Mouse (Mus musculus): ENCODE measurements around the gene Plxnb1. TPM values are rescaled to one million over a fixed set of nuclear protein-coding genes. Genes with fewer than 3 reads are reported as not detected.

Gene Plxnb1
- polyA plus RNA-seq (2015; fragmentation: Nextera tagmentation; extraction: Ambion mirVana), result 12.6 and 18.2 TPM in 2 replicates

DNA sequence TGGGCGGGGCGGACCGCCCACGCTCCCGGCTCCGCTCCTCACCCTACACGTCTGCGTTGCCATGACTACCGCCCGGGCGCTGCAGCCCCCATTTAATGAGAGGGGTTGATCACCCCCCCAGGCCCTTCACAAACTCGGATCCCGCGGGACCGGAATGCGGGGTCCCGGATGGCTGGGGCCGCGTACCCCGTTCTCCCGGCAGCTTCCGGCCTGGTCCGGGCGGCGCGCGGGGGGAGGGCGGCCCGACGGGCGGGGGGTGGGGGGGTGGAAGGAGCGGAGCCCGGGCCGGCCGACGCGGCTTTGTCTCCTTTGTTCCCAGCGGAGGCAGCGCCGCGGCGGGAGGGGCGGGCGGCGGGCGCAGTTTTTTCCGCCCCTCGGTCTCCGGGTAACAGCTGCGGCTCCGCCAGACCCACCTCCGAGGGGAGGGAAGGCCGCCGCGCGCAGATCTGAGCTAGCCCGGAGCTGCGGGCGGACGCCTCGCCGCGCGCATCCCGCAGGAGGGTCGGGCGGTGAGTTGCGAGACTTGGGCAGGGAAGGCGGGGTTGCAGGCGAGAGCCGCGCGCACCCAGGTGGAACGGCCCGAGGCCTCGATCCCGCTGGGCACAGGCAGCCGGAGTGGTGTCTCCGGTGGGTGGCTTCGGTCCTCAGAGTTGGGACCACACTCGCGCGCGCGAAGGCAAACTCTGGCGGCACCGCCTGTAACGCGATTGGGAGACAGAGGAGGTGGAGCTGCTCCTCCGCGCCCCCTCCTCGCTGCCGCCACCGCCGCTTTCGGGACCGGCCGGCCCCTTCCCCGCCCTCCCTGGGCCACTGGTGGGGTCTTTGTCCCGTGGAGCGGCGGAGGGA lies at the start of gene Plxnb1:
Gene Plxnb1, plus strand, starts transcription at position 253 of the 846 bp plus-strand sequence.
- Histone ChIP-seq H3K27me3 (replicated peaks; ENCODE audit: control insufficient read depth, insufficient read depth, low read length) (no peaks in the 10 kb centered on the region), H3K27ac (ENCODE audit: low read depth, low read length) (peak within 1 kb of the TSS; percentile 98), H3K4me1 (ENCODE audit: control insufficient read depth, insufficient read depth, low read depth, low read length) (peaks cover 50% of the 10 kb centered on the region), H3K9me3 (ENCODE audit: control insufficient read depth, low read length) (no peaks in the 10 kb centered on the region), H3K4me3 (ENCODE audit: low read length) (peak within 1 kb of the TSS; percentile 79), H3K9ac (ENCODE audit: low read depth, low read length) (peak within 1 kb of the TSS; percentile 88), H3K36me3 (ENCODE audit: control insufficient read depth, insufficient read depth, low read length) (0 out of 2 replicates have a peak, but pooled peaks cover 5% of the 10 kb centered on the region), H3K4me2 (ENCODE audit: low read length) (peak within 1 kb of the TSS; percentile 83)
- under 1% methylated on average over 57 of the region's 102 CpGs for WGBS
- ATAC-seq, result peak; percentile 61

DNA sequence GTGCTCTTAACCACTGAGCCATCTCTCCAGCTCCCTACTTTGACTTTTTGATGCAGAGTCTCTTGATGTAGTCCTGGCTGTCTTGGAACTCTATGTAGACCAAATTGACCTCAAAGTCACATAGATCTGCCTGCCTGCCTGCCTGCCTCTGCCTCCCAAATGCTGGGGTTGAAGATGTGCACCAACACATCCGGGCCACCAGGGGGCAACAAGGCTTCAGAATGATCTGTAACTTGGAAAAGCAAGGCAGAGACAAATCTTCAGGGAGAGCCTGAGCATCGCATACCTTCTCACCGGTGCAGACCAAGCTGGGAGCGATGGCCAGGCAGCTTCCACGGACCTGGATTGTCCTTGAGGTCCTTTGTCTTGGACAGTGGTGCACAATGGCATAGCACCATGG lies 48.9 kb upstream of the Plxnb1 start:
- Histone ChIP-seq H3K9ac (ENCODE audit: low read depth, low read length) (no peak overlapping the region), H3K4me3 (ENCODE audit: low read length) (no peak overlapping the region), H3K27me3 (replicated peaks; ENCODE audit: control insufficient read depth, insufficient read depth, low read length) (no peaks in the 10 kb centered on the region), H3K36me3 (ENCODE audit: control insufficient read depth, insufficient read depth, low read length) (no peaks in the 10 kb centered on the region), H3K4me1 (ENCODE audit: control insufficient read depth, insufficient read depth, low read depth, low read length) (no peaks in the 10 kb centered on the region), H3K4me2 (ENCODE audit: low read length) (no peak overlapping the region), H3K27ac (ENCODE audit: low read depth, low read length) (no peak overlapping the region), H3K9me3 (ENCODE audit: control insufficient read depth, low read length) (no peaks in the 10 kb centered on the region)
- 35% methylated on average over 5 of the region's 5 CpGs for WGBS
- no peak for ATAC-seq

DNA sequence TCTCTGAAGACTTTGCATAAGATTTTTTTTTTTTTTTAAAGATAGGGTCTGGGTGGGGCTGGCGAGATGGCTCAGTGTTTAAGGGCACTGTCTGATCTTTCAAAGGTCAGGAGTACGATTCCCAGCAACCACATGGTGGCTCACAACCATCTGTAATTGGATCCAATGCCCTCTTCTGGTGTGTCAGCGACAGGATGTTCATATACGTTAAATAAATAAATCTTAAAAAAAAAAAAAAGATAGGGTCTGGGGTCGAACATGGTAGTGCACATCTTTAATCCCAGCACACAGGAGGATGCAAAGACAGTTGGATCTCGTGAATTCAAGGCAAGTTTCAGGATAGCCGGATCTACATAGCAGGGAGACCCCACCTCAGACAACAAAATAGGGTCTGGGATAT lies 45.9 kb upstream of the Plxnb1 start:
- H3K9ac ChIP-seq (ENCODE audit: low read depth, low read length), result no peak overlapping the region
- no peaks in the 10 kb centered on the region for H3K36me3 ChIP-seq (ENCODE audit: control insufficient read depth, insufficient read depth, low read length)
- no peak overlapping the region for H3K4me2 ChIP-seq (ENCODE audit: low read length)
- H3K4me3 ChIP-seq (ENCODE audit: low read length), result no peak overlapping the region
- H3K27me3 ChIP-seq (replicated peaks; ENCODE audit: control insufficient read depth, insufficient read depth, low read length), result no peaks in the 10 kb centered on the region
- no peak overlapping the region for H3K27ac ChIP-seq (ENCODE audit: low read depth, low read length)
- 88% methylated on average over 7 of the region's 7 CpGs for WGBS
- no peak for ATAC-seq
- peaks cover under 1% of the 10 kb centered on the region; the same call in 1 of the 2 replicates for H3K4me1 ChIP-seq (ENCODE audit: control insufficient read depth, insufficient read depth, low read depth, low read length)
- H3K9me3 ChIP-seq (ENCODE audit: control insufficient read depth, low read length), result no peaks in the 10 kb centered on the region

DNA sequence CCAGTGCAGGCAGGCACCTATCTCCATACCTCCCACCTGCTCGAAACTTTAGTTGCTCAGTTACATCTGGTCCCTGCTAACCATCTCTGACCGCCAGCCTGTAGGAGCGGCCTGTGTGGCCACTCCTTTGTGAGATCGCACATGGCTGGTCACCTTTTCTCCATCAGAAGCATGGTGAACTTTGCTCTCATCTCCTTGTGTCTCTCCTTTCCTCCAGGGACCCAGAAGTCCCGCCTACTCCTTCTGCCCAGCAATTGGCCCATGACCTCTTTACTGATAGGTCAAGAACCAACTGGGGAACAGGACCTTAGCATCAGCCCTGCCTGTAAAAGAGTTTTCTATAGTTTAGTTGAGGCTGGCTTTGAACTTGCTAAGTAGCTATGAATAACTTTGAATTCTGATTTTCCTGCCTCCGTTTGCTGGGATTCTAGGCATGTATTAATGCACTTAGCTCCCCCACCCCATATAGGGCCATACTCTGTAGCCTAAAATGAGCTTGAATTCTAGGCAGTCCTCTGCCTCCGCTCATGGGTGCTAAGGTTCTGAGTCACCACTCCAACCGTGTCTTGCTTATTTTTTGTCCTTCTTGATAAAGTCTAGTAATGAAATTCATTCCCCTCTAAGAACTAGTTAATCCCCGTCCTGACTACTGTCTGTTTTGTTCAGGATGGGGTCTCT lies 45.1 kb upstream of the Plxnb1 start:
- 82% methylated on average over 9 of the region's 9 CpGs for WGBS
- Histone ChIP-seq H3K4me2 (ENCODE audit: low read length) (no peak overlapping the region), H3K27me3 (replicated peaks; ENCODE audit: control insufficient read depth, insufficient read depth, low read length) (no peaks in the 10 kb centered on the region), H3K36me3 (ENCODE audit: control insufficient read depth, insufficient read depth, low read length) (no peaks in the 10 kb centered on the region), H3K9ac (ENCODE audit: low read depth, low read length) (no peak overlapping the region), H3K27ac (ENCODE audit: low read depth, low read length) (no peak overlapping the region), H3K9me3 (ENCODE audit: control insufficient read depth, low read length) (no peaks in the 10 kb centered on the region), H3K4me3 (ENCODE audit: low read length) (no peak overlapping the region), H3K4me1 (ENCODE audit: control insufficient read depth, insufficient read depth, low read depth, low read length) (peaks cover 5% of the 10 kb centered on the region)
- no peak for ATAC-seq

DNA sequence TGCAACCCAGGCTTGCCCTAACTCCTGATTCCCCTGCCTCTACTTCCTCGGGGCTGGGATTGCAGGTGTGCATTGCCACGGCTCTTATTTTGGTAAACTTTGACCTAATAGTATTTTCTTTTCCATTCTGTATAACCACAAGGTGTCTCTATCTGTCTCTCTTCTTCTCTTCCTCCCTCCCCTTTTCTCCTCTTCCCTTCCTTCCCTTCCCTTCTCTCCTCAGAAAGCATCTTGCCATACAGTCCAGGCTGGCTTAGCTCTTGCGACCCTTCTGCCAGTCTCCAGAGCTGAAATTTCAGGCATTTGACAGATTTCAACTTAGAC lies 44.6 kb upstream of the Plxnb1 start:
- Histone ChIP-seq H3K4me1 (ENCODE audit: control insufficient read depth, insufficient read depth, low read depth, low read length) (peaks cover 9% of the 10 kb centered on the region), H3K4me2 (ENCODE audit: low read length) (no peak overlapping the region), H3K9ac (ENCODE audit: low read depth, low read length) (no peak overlapping the region), H3K27me3 (replicated peaks; ENCODE audit: control insufficient read depth, insufficient read depth, low read length) (no peaks in the 10 kb centered on the region), H3K36me3 (ENCODE audit: control insufficient read depth, insufficient read depth, low read length) (no peaks in the 10 kb centered on the region), H3K9me3 (ENCODE audit: control insufficient read depth, low read length) (no peaks in the 10 kb centered on the region), H3K4me3 (ENCODE audit: low read length) (no peak overlapping the region), H3K27ac (ENCODE audit: low read depth, low read length) (no peak overlapping the region)
- 86% methylated on average over 3 of the region's 3 CpGs for WGBS
- ATAC-seq, result no peak

DNA sequence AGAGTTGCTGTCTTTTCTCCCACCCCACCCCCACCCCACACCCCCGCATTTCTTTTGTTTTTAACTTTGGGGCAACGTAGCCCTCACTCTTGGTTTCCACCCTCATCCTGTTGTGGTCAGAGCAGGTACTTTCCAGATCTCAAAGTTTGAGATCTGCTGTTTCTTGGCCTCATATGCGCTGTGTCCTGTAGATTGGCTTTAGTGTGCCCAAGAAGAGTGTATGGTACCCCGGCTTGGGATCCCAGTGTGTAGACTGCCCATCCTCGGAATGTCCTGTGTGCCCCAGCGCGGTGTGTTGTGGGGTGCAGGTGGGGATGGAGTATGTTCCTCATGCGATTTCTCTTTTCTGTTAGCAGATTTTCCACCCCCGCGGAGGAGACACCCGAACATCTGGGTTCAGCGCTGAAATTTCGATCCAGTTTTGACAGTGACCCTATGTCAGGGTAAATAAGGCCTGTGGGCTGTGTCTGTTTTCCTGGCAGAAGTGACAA lies 44.1 kb upstream of the Plxnb1 start:
- Histone ChIP-seq H3K27ac (ENCODE audit: low read depth, low read length) (no peak overlapping the region), H3K27me3 (replicated peaks; ENCODE audit: control insufficient read depth, insufficient read depth, low read length) (no peaks in the 10 kb centered on the region), H3K9me3 (ENCODE audit: control insufficient read depth, low read length) (no peaks in the 10 kb centered on the region), H3K9ac (ENCODE audit: low read depth, low read length) (no peak overlapping the region), H3K4me2 (ENCODE audit: low read length) (no peak overlapping the region), H3K4me3 (ENCODE audit: low read length) (no peak overlapping the region), H3K4me1 (ENCODE audit: control insufficient read depth, insufficient read depth, low read depth, low read length) (peaks cover 9% of the 10 kb centered on the region), H3K36me3 (ENCODE audit: control insufficient read depth, insufficient read depth, low read length) (0 out of 2 replicates have a peak, but pooled peaks cover under 1% of the 10 kb centered on the region)
- no peak for ATAC-seq
- 88% methylated on average over 13 of the region's 13 CpGs for WGBS

GRCm38 (mm10) chr9:109051651-109052489 lies 43.3 kb upstream of the Plxnb1 start:
- Histone ChIP-seq H3K4me3 (ENCODE audit: low read length) (no peak overlapping the region), H3K36me3 (ENCODE audit: control insufficient read depth, insufficient read depth, low read length) (peaks cover 6% of the 10 kb centered on the region), H3K4me1 (ENCODE audit: control insufficient read depth, insufficient read depth, low read depth, low read length) (peaks cover 9% of the 10 kb centered on the region), H3K27me3 (replicated peaks; ENCODE audit: control insufficient read depth, insufficient read depth, low read length) (no peaks in the 10 kb centered on the region), H3K4me2 (ENCODE audit: low read length) (no peak overlapping the region), H3K27ac (ENCODE audit: low read depth, low read length) (no peak overlapping the region), H3K9me3 (ENCODE audit: control insufficient read depth, low read length) (no peaks in the 10 kb centered on the region), H3K9ac (ENCODE audit: low read depth, low read length) (no peak overlapping the region)
- 87% methylated on average over 9 of the region's 10 CpGs for WGBS
- ATAC-seq, result no peak

GRCm38 (mm10) chr9:109052490-109053260 lies 42.5 kb upstream of the Plxnb1 start:
- H3K4me2 ChIP-seq (ENCODE audit: low read length), result no peak overlapping the region
- WGBS, result 87% methylated on average over 9 of the region's 9 CpGs
- ATAC-seq, result no peak
- no peaks in the 10 kb centered on the region for H3K27me3 ChIP-seq (replicated peaks; ENCODE audit: control insufficient read depth, insufficient read depth, low read length)
- H3K27ac ChIP-seq (ENCODE audit: low read depth, low read length), result no peak overlapping the region
- H3K9me3 ChIP-seq (ENCODE audit: control insufficient read depth, low read length), result no peaks in the 10 kb centered on the region
- peaks cover 9% of the 10 kb centered on the region for H3K4me1 ChIP-seq (ENCODE audit: control insufficient read depth, insufficient read depth, low read depth, low read length)
- H3K36me3 ChIP-seq (ENCODE audit: control insufficient read depth, insufficient read depth, low read length), result peaks cover 8% of the 10 kb centered on the region
- H3K9ac ChIP-seq (ENCODE audit: low read depth, low read length), result no peak overlapping the region
- no peak overlapping the region for H3K4me3 ChIP-seq (ENCODE audit: low read length)
